9 mouse cellular contexts compared by ENCODE assay signal in the genomic region with DNA sequence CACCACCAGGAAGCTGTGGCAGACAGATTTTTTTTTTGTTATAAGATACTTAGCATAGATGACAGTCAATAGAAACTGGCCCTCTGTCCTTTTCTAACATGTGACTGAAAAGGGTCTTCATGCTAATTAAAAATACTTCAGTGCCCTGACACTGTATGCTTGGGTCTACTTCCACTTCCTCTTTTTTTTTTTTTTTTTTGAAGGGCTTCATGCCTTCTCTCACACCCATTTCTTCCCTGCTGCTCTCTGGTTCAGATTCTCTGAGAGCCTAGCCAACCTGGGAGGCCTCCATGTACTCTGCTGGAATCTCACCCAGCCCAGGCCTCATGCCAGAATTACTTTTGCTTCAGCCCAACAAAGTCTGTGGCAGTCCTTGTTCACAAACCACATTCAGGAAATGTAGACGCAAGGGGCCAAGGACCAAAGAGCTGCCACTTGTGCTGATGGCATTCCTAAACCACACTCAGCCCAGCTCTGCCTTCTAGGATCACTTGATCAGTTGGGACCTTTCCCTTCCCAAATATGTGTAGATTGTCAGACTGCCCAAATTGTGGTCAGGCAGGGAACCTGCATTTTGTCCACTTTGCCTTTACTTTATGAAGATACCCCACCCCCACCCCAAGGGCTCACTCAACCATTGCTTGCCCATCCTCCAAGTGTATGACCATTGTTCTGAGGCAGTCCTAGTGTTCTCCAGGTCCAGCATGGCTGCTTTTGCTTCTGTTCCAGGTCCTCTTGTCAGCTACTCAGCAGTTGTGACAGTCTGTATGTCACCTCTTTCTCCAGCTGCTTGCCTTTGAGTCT. TPM values are rescaled to one million over a fixed set of nuclear protein-coding genes. Genes with fewer than 3 reads are reported as not detected.
DNase-seq lines count a peak whose midpoint lies in the region; ATAC-seq and TF ChIP-seq lines count a peak whose summit lies in the region.
"Had no signal": no experiment of that assay in that cellular context is flagged by ENCODE, and none has a peak within 500 bp of the region (broad histone marks: within the 10 kb centered on the region; RNA-seq: fewer than 3 reads in every experiment).

No protein-coding gene starts in this region.

- H3K27ac ChIP-seq in forebrain, embryonic 14.5 days (ENCODE audit: low read depth, low read length): no peak overlapping the region
- no peak overlapping the region for H3K27ac ChIP-seq in forebrain, embryonic 13.5 days
- no peak overlapping the region for H3K27ac ChIP-seq in lung, embryonic 14.5 days (ENCODE audit: low read depth)
- no peak overlapping the region for H3K27ac ChIP-seq in stomach, postnatal 0 days (replicated peaks)
- H3K27ac ChIP-seq: limb, embryonic 15.5 days had no signal

- DNase-seq in forebrain, embryonic 14.5 days (ENCODE audit: low spot score): peak; percentile 53
- peak; percentile 33 for DNase-seq in right cerebral cortex, adult 18-20 months
- DNase-seq in right cerebral cortex, postnatal 14 days: no peak
- peak; percentile 33 to 36 for DNase-seq in heart, adult 9 months (ENCODE audit: low spot score in 2 of 2)
- peak; percentile 54 for DNase-seq in lung, embryonic 14.5 days
- peak; percentile 74 for DNase-seq in testis, postnatal 10 days (ENCODE audit: low spot score)
- no peak for DNase-seq in stomach, postnatal 0 days (ENCODE audit: low spot score)

- H3K27me3 ChIP-seq in forebrain, embryonic 14.5 days (replicated peaks; ENCODE audit: control insufficient read depth, insufficient read depth, low read length): peaks cover 4% of the 10 kb centered on the region
- peaks cover 48% of the 10 kb centered on the region for H3K27me3 ChIP-seq in forebrain, embryonic 13.5 days
- no peaks in the 10 kb centered on the region for H3K27me3 ChIP-seq in lung, embryonic 14.5 days (ENCODE audit: insufficient read depth, low read length)
- H3K27me3 ChIP-seq in stomach, postnatal 0 days (ENCODE audit: control insufficient read depth, insufficient read depth, low read length): no peaks in the 10 kb centered on the region
- H3K27me3 ChIP-seq: limb, embryonic 15.5 days had no signal

- H3K4me1 ChIP-seq in forebrain, embryonic 14.5 days (ENCODE audit: control insufficient read depth, insufficient read depth, low read length): peaks cover 29% of the 10 kb centered on the region
- H3K4me1 ChIP-seq in forebrain, embryonic 13.5 days: peaks cover 36% of the 10 kb centered on the region
- H3K4me1 ChIP-seq in lung, embryonic 14.5 days (ENCODE audit: insufficient read depth): no peaks in the 10 kb centered on the region
- H3K4me1 ChIP-seq in stomach, postnatal 0 days (replicated peaks; ENCODE audit: control insufficient read depth, insufficient read depth): 0 out of 2 replicates have a peak, but pooled peaks cover 2% of the 10 kb centered on the region

- WGBS in forebrain, embryonic 14.5 days: 41% methylated on average over 1 of the region's 1 CpGs
- WGBS in forebrain, embryonic 13.5 days: 67% methylated on average over 1 of the region's 1 CpGs
- 59% methylated on average over 1 of the region's 1 CpGs for WGBS in lung, embryonic 14.5 days
- WGBS in stomach, postnatal 0 days: 56% methylated on average over 1 of the region's 1 CpGs

- H3K9ac ChIP-seq in forebrain, embryonic 14.5 days (ENCODE audit: low read length): no peak overlapping the region
- H3K9ac ChIP-seq in forebrain, embryonic 13.5 days: no peak overlapping the region
- no peak overlapping the region for H3K9ac ChIP-seq in lung, embryonic 14.5 days
- no peak overlapping the region for H3K9ac ChIP-seq in stomach, postnatal 0 days (ENCODE audit: low read length)
- H3K9ac ChIP-seq: limb, embryonic 15.5 days had no signal

- H3K9me3 ChIP-seq in forebrain, embryonic 14.5 days (replicated peaks; ENCODE audit: control insufficient read depth, low read length): no peaks in the 10 kb centered on the region
- H3K9me3 ChIP-seq in forebrain, embryonic 13.5 days (replicated peaks): no peaks in the 10 kb centered on the region
- H3K9me3 ChIP-seq in lung, embryonic 14.5 days (ENCODE audit: low read depth, low read length): no peaks in the 10 kb centered on the region
- no peaks in the 10 kb centered on the region for H3K9me3 ChIP-seq in stomach, postnatal 0 days (ENCODE audit: control insufficient read depth, low read length)
- H3K9me3 ChIP-seq: limb, embryonic 15.5 days had no signal

- H3K4me3 ChIP-seq in forebrain, embryonic 14.5 days (ENCODE audit: low read depth, low read length): no peak overlapping the region
- no peak overlapping the region for H3K4me3 ChIP-seq in forebrain, embryonic 13.5 days
- H3K4me3 ChIP-seq in lung, embryonic 14.5 days (ENCODE audit: low read depth, low read length): no peak overlapping the region
- H3K4me3 ChIP-seq in stomach, postnatal 0 days (ENCODE audit: low read depth, low read length): no peak overlapping the region
- H3K4me3 ChIP-seq: limb, embryonic 15.5 days had no signal

- no peak for ATAC-seq in forebrain, embryonic 14.5 days
- no peak; the same call in 1 of the 2 replicates for ATAC-seq in forebrain, embryonic 13.5 days
- ATAC-seq in lung, embryonic 14.5 days (ENCODE audit: insufficient read depth): no peak
- no peak for ATAC-seq in stomach, postnatal 0 days (ENCODE audit: low FRiP score, low TSS enrichment)

- no peaks in the 10 kb centered on the region; the same call in 1 of the 2 replicates for H3K36me3 ChIP-seq in forebrain, embryonic 14.5 days (ENCODE audit: control insufficient read depth, insufficient read depth, low read length)
- peaks cover 5% of the 10 kb centered on the region; the same call in 1 of the 2 replicates for H3K36me3 ChIP-seq in forebrain, embryonic 13.5 days (ENCODE audit: poor library complexity, severe bottlenecking)
- 0 out of 2 replicates have a peak, but pooled peaks cover 14% of the 10 kb centered on the region for H3K36me3 ChIP-seq in lung, embryonic 14.5 days (ENCODE audit: insufficient read depth)
- H3K36me3 ChIP-seq in stomach, postnatal 0 days (ENCODE audit: control insufficient read depth, insufficient read depth, low read length): peaks cover 4% of the 10 kb centered on the region; the same call in 1 of the 2 replicates

- TF ChIP-seq EP300 in stomach, postnatal 0 days (optimal IDR thresholded peaks at IDR 0.05): no peak

- H3K4me2 ChIP-seq in forebrain, embryonic 14.5 days (ENCODE audit: low read length): no peak overlapping the region
- no peak overlapping the region for H3K4me2 ChIP-seq in forebrain, embryonic 13.5 days
- no peak overlapping the region for H3K4me2 ChIP-seq in lung, embryonic 14.5 days
- H3K4me2 ChIP-seq in stomach, postnatal 0 days (replicated peaks; ENCODE audit: low read depth): no peak overlapping the region
- H3K4me2 ChIP-seq: limb, embryonic 15.5 days had no signal

- no peak for TF ChIP-seq CTCF in lung, embryonic 14.5 days (IDR thresholded peaks at IDR 0.05; ENCODE audit: low read depth)
- TF ChIP-seq CTCF in stomach, postnatal 0 days (IDR thresholded peaks at IDR 0.05; ENCODE audit: low read depth): no peak

RNA-seq across cellular contexts. Expression of a gene that starts 27.8 kb away (rescaled TPM):
- polyA plus RNA-seq in forebrain, embryonic 14.5 days (2014; fragmentation: Nextera tagmentation; extraction: Ambion mirVana): 66.4 and 69.2 TPM in 2 replicates
- polyA plus RNA-seq in forebrain, embryonic 13.5 days (2015; fragmentation: Nextera tagmentation; extraction: Ambion mirVana): 49.0 and 55.2 TPM in 2 replicates
- 21.8 and 22.3 TPM in 2 replicates for polyA plus RNA-seq in lung, embryonic 14.5 days (2014; fragmentation: Nextera tagmentation; extraction: Ambion mirVana)
- polyA plus RNA-seq in stomach, postnatal 0 days (2015; fragmentation: Nextera tagmentation; extraction: Ambion mirVana): 21.7 and 22.7 TPM in 2 replicates

Comparison
In these comparisons a context has a peak if more than half of its experiments do, and no peak if none do; other contexts are left out.
1. DNase-seq: peak in forebrain, embryonic 14.5 days (single experiment), right cerebral cortex, adult 18-20 months (single experiment), heart, adult 9 months (2 of 2), lung, embryonic 14.5 days (single experiment) and testis, postnatal 10 days (single experiment); none in right cerebral cortex, postnatal 14 days (single experiment) and stomach, postnatal 0 days (single experiment).